Mouse (Mus musculus) midbrain, embryonic 13.5 days (tissue): Measurements from ENCODE around the gene Bmpr1a. TPM values are rescaled to one million over a fixed set of nuclear protein-coding genes. Genes with fewer than 3 reads are reported as not detected.
"Not testable (repeated sequence)": the region's sequence is repeated elsewhere in the genome, so short reads cannot be mapped to it uniquely, and the experiment has no call there.

Experiments used
- ATAC-seq: fragments of 200-750 bp; cut with Nextera tagmentation; 2 replicates; pipeline ENCODE4 v1.8.0; 2017; ENCODE audit warnings: mild to moderate bottlenecking, moderate TSS enrichment, moderate library complexity
- H3K27ac ChIP-seq: fragments of 300-500 bp; sonication (generic); 2 replicates; pipeline ENCODE4 v1.5.1; 2015; ENCODE audit warnings: inconsistent platforms, mild to moderate bottlenecking, moderate library complexity
- H3K27me3 ChIP-seq: fragments of 300-500 bp; sonication (generic); 2 replicates; pipeline ENCODE4 v1.6.1; 2015; ENCODE audit warnings: mild to moderate bottlenecking, inconsistent platforms
- H3K36me3 ChIP-seq: fragments of 300-500 bp; sonication (generic); 2 replicates; pipeline ENCODE4 v1.6.1; 2015; ENCODE audit warnings: mild to moderate bottlenecking, inconsistent platforms
- H3K4me1 ChIP-seq: fragments of 300-500 bp; sonication (generic); replicated peaks from 2 replicates; pipeline ENCODE4 v1.6.1; 2015; ENCODE audit warnings: inconsistent platforms
- H3K4me2 ChIP-seq: fragments of 300-500 bp; sonication (generic); replicated peaks from 2 replicates; pipeline ENCODE4 v1.6.1; 2015; ENCODE audit warnings: moderate library complexity, mild to moderate bottlenecking, inconsistent platforms
- H3K4me3 ChIP-seq: fragments of 300-500 bp; sonication (generic); replicated peaks from 2 replicates; pipeline ENCODE4 v1.5.1; 2015; ENCODE audit warnings: mild to moderate bottlenecking, inconsistent platforms
- H3K9ac ChIP-seq: fragments of 300-500 bp; sonication (generic); replicated peaks from 2 replicates; pipeline ENCODE4 v1.6.1; 2015; ENCODE audit warnings: mild to moderate bottlenecking, inconsistent platforms
- H3K9me3 ChIP-seq: fragments of 300-500 bp; sonication (generic); 2 replicates; pipeline ENCODE4 v1.6.1; 2016; ENCODE audit warnings: mild to moderate bottlenecking, inconsistent platforms
- WGBS: fragments of 180-500 bp; shearing (Covaris S2); methylation state at CpG from one replicate; pipeline ENCODE4 v1.1.7; 2015; 5-methylcytosine and 5-hydroxymethylcytosine counted together
- polyA plus RNA-seq: library from polyadenylated mRNA; unstranded; fragments of >200 nt; fragmentation: Nextera tagmentation; extraction: Ambion mirVana; gene quantifications from 2 replicates; pipeline ENCODE4 v1.2.1, GENCODE M21; 2015

Bmpr1a gene
- polyA plus RNA-seq, 1 experiment from 2014 or later = 21.4 TPM

- H3K4me1 ChIP-seq = peaks cover 2% of the 10 kb centered on the region; the same call in 1 of the 2 replicates
- no peak for ATAC-seq
- H3K36me3 ChIP-seq = peaks cover 20% of the 10 kb centered on the region
- no peaks in the 10 kb centered on the region for H3K9me3 ChIP-seq
- WGBS = 87% methylated on average over 4 of the region's 4 CpGs
- H3K9ac ChIP-seq = no peak overlapping the region
- H3K4me2 ChIP-seq = no peak overlapping the region
- no peak overlapping the region for H3K4me3 ChIP-seq
- no peaks in the 10 kb centered on the region for H3K27me3 ChIP-seq
- no peak overlapping the region for H3K27ac ChIP-seq
Measured at GRCm38 (mm10) chr14:34447659-34448058, 55.5 kb downstream of the Bmpr1a start.

- Histone ChIP-seq H3K4me3 (no peak overlapping the region), H3K36me3 (peaks cover 23% of the 10 kb centered on the region), H3K9me3 (no peaks in the 10 kb centered on the region), H3K4me2 (no peak overlapping the region), H3K27ac (no peak overlapping the region), H3K27me3 (no peaks in the 10 kb centered on the region), H3K9ac (no peak overlapping the region), H3K4me1 (peaks cover 4% of the 10 kb centered on the region; the same call in 1 of the 2 replicates)
- ATAC-seq = no peak
- 96% methylated on average over 6 of the region's 6 CpGs for WGBS
Measured at GRCm38 (mm10) chr14:34446624-34447023, 56.5 kb downstream of the Bmpr1a start.

GRCm38 (mm10) chr14:34445348-34445747 lies 57.8 kb downstream of the Bmpr1a start:
- H3K4me1 ChIP-seq = peaks cover 4% of the 10 kb centered on the region; the same call in 1 of the 2 replicates
- no peak overlapping the region for H3K9ac ChIP-seq
- no peak overlapping the region for H3K4me2 ChIP-seq
- 94% methylated on average over 3 of the region's 3 CpGs for WGBS
- H3K27me3 ChIP-seq = no peaks in the 10 kb centered on the region
- no peak overlapping the region for H3K27ac ChIP-seq
- ATAC-seq = no peak
- H3K9me3 ChIP-seq = no peaks in the 10 kb centered on the region
- peaks cover 27% of the 10 kb centered on the region for H3K36me3 ChIP-seq
- no peak overlapping the region for H3K4me3 ChIP-seq

GRCm38 (mm10) chr14:34444924-34445323 lies 58.2 kb downstream of the Bmpr1a start:
- H3K4me3 ChIP-seq = no peak overlapping the region
- no peak overlapping the region for H3K9ac ChIP-seq
- H3K4me1 ChIP-seq = peaks cover 4% of the 10 kb centered on the region; the same call in 1 of the 2 replicates
- no peak overlapping the region for H3K4me2 ChIP-seq
- no peaks in the 10 kb centered on the region for H3K27me3 ChIP-seq
- ATAC-seq = no peak
- no peaks in the 10 kb centered on the region for H3K9me3 ChIP-seq
- no peak overlapping the region for H3K27ac ChIP-seq
- peaks cover 30% of the 10 kb centered on the region for H3K36me3 ChIP-seq

- WGBS = 91% methylated on average over 5 of the region's 5 CpGs
- ATAC-seq = no peak
Measured at GRCm38 (mm10) chr14:34444368-34444767, 58.8 kb downstream of the Bmpr1a start.

GRCm38 (mm10) chr14:34442531-34442930 lies 60.6 kb downstream of the Bmpr1a start:
- WGBS = 51% methylated on average over 4 of the region's 4 CpGs
- no peak for ATAC-seq
- peaks cover 34% of the 10 kb centered on the region for H3K36me3 ChIP-seq
- H3K4me2 ChIP-seq = no peak overlapping the region
- no peaks in the 10 kb centered on the region for H3K9me3 ChIP-seq
- H3K27ac ChIP-seq = peak overlapping the region; percentile 26; the same call in 1 of the 2 replicates
- H3K27me3 ChIP-seq = no peaks in the 10 kb centered on the region
- no peak overlapping the region for H3K9ac ChIP-seq
- H3K4me3 ChIP-seq = no peak overlapping the region
- 0 out of 2 replicates have a peak, but pooled peaks cover 4% of the 10 kb centered on the region for H3K4me1 ChIP-seq

More at GRCm38 (mm10) chr14:34444368-34444767, 58.8 kb downstream of the Bmpr1a start:
- no peaks in the 10 kb centered on the region for H3K9me3 ChIP-seq
- no peaks in the 10 kb centered on the region for H3K27me3 ChIP-seq
- H3K27ac ChIP-seq = no peak overlapping the region
- H3K9ac ChIP-seq = no peak overlapping the region
- H3K4me1 ChIP-seq = 0 out of 2 replicates have a peak, but pooled peaks cover 4% of the 10 kb centered on the region
- peaks cover 34% of the 10 kb centered on the region for H3K36me3 ChIP-seq
- no peak overlapping the region for H3K4me2 ChIP-seq
- H3K4me3 ChIP-seq = no peak overlapping the region

GRCm38 (mm10) chr14:34440526-34441066 lies 62.5 kb downstream of the Bmpr1a start:
- Histone ChIP-seq H3K9ac (no peak overlapping the region), H3K4me3 (no peak overlapping the region), H3K36me3 (peaks cover 29% of the 10 kb centered on the region), H3K27me3 (no peaks in the 10 kb centered on the region), H3K4me1 (0 out of 2 replicates have a peak, but pooled peaks cover 4% of the 10 kb centered on the region), H3K27ac (no peak overlapping the region), H3K4me2 (no peak overlapping the region), H3K9me3 (no peaks in the 10 kb centered on the region)
- no peak for ATAC-seq
- 95% methylated on average over 3 of the region's 3 CpGs for WGBS

GRCm38 (mm10) chr14:34429069-34429468 lies 74.1 kb downstream of the Bmpr1a start:
- H3K4me3 ChIP-seq = no peak overlapping the region
- 91% methylated on average over 1 of the region's 1 CpGs for WGBS
- H3K27ac ChIP-seq = no peak overlapping the region
- no peak overlapping the region for H3K9ac ChIP-seq
- no peak for ATAC-seq
- no peaks in the 10 kb centered on the region for H3K27me3 ChIP-seq
- no peak overlapping the region for H3K4me2 ChIP-seq
- peaks cover 36% of the 10 kb centered on the region for H3K36me3 ChIP-seq
- no peaks in the 10 kb centered on the region for H3K4me1 ChIP-seq
- H3K9me3 ChIP-seq = no peaks in the 10 kb centered on the region

GRCm38 (mm10) chr14:34428274-34428673 lies 74.9 kb downstream of the Bmpr1a start:
- no peaks in the 10 kb centered on the region for H3K27me3 ChIP-seq
- H3K9me3 ChIP-seq = no peaks in the 10 kb centered on the region
- no peak overlapping the region for H3K4me3 ChIP-seq
- no peak overlapping the region for H3K27ac ChIP-seq
- H3K9ac ChIP-seq = no peak overlapping the region
- ATAC-seq = no peak
- 95% methylated on average over 3 of the region's 3 CpGs for WGBS
- no peak overlapping the region for H3K4me2 ChIP-seq
- H3K36me3 ChIP-seq = peaks cover 42% of the 10 kb centered on the region
- no peaks in the 10 kb centered on the region for H3K4me1 ChIP-seq

GRCm38 (mm10) chr14:34421078-34421477 lies 82.1 kb downstream of the Bmpr1a start:
- H3K4me1 ChIP-seq = no peaks in the 10 kb centered on the region
- no peaks in the 10 kb centered on the region for H3K27me3 ChIP-seq
- H3K9me3 ChIP-seq = no peaks in the 10 kb centered on the region
- H3K4me3 ChIP-seq = no peak overlapping the region
- H3K27ac ChIP-seq = no peak overlapping the region
- no peak overlapping the region for H3K9ac ChIP-seq
- no peak for ATAC-seq
- H3K4me2 ChIP-seq = no peak overlapping the region
- H3K36me3 ChIP-seq = peaks cover 61% of the 10 kb centered on the region
- WGBS = 98% methylated on average over 1 of the region's 1 CpGs

GRCm38 (mm10) chr14:34417501-34417900 lies 85.6 kb downstream of the Bmpr1a start:
- Histone ChIP-seq H3K4me1 (no peaks in the 10 kb centered on the region), H3K27ac (no peak overlapping the region), H3K36me3 (peaks cover 68% of the 10 kb centered on the region), H3K9ac (no peak overlapping the region), H3K4me3 (no peak overlapping the region), H3K9me3 (no peaks in the 10 kb centered on the region), H3K4me2 (no peak overlapping the region), H3K27me3 (no peaks in the 10 kb centered on the region)
- WGBS = 64% methylated on average over 5 of the region's 5 CpGs
- no peak for ATAC-seq

GRCm38 (mm10) chr14:34416946-34417345 lies 86.2 kb downstream of the Bmpr1a start:
- H3K4me3 ChIP-seq, H3K4me2 ChIP-seq, H3K27ac ChIP-seq, H3K27me3 ChIP-seq, H3K9me3 ChIP-seq, ATAC-seq, H3K4me1 ChIP-seq, H3K9ac ChIP-seq: not testable (repeated sequence)
- 96% methylated on average over 4 of the region's 4 CpGs for whole genome bisulfite sequencing
- peaks cover 65% of the 10 kb centered on the region for H3K36me3 ChIP-seq
